Mouse (Mus musculus): Measurements from ENCODE around the gene Ralgps1.

Ralgps1 gene

DNA sequence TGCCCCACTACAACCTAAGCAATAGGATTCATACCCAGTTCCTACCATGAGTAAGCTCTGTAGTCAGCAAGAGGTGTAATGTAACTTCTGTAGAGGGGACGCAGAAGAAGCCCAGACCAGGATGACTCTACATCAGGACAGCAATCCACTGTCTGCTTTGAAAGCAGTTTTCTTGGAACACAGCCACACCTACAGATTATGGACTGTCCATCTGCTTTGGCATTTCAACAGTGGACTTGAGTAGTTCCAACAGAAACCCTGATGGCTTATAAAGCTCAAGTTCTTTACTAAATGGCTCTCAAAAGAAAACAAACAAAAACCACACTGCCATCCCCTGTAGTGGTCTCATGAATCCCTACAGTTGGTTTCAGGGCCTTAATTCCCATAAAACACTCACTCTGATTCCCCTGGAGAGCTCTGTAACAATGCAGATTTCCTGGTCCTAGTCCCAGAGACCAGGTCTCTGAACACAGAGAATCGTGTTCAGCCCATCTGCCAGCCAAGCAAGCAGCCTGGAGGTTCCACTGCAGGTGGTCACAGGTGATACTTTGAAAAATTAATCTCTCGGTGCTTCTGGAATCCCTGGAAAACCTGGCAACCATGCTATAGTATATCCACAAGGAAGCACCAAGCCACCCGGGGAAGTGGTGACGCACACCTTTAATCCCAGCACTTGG is 281.8 kb downstream of the Ralgps1 start:
- in situ Hi-C loops (cut with MseI, MboI): no loop called here

DNA sequence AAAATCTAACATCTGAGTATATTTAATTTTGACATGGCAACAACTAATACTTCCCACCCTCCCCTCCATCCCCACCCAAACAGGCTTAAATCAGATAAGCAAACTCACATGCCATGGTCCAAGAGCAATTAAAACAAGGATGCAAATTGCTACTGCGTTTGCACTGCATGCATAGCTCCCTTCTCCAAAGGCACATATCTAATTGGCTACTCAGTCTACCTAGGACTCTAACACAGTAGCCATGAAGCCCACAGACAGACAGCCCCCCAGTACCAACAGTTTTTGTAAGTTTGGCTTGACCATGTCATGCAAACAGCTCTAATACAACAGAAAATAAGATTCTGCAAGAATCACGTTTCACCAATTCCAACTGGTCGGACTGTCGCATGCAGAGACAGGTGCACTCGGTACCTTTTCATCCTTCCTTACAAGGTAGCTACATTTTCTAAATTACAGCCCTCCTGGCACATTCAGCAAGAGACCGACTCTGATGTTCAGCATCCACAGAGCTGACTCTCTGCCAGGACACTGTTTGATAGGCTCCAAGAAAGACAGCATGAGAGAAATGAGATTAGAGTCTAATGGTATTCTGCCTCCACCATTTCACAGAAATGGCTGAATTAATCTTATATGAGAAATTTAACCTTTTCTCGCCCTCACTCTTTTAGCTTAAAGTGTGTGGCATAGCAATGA is 284.5 kb downstream of the Ralgps1 start:
- in situ Hi-C loops (cut with MseI, MboI): no loop called here

DNA sequence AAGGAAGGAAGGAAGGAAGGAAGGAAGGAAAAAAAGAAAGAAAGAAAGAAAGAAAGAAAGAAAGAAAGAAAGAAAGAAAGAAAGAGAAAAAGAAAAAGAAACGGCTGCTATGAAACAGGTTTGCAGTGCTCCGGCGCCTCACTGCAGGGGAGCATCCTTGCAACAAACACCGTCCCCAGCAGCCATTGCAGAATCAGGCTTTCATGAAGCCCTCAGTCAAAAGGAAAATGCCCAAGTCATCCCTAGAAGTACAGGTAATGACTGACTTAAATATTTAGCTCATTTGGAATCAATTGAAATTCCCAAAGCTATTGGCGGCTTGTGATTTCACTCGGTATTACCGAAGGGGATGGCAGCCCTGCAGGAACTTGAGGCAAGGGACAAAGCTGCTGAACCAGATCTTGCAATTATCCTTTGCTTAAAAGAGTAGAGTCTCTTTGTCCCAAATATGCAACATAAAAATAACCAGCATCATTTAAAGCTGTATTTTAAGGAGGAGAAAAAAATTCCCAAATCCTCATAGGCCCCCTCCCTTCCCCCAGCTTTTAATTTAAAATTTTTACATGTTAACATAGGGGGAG is 285.2 kb downstream of the Ralgps1 start:
- in situ Hi-C loops (cut with MseI, MboI): no loop called here

DNA sequence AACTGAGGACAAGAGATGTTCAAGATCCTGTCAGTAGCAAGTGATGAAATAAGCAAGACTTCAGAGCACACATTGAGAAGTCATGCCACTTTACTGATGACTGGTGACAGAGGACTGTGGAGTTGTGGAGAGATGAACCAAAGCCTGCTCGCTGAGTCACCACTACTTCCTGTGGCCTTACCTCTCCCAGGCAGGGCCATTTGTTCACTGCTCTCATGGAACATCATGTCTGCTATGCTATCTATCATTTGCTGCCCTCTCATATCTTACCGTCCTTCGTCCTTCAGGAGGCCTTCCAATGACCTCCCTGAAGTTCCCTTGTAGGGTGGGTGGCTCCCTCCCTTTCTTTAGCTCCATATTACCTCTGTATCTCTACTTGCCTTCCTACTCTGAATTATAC is 287.1 kb downstream of the Ralgps1 start:
- in situ Hi-C loops (cut with MseI, MboI): no loop called here
